Mouse (Mus musculus): ENCODE results near the gene Isca2.

Isca2 gene

DNA sequence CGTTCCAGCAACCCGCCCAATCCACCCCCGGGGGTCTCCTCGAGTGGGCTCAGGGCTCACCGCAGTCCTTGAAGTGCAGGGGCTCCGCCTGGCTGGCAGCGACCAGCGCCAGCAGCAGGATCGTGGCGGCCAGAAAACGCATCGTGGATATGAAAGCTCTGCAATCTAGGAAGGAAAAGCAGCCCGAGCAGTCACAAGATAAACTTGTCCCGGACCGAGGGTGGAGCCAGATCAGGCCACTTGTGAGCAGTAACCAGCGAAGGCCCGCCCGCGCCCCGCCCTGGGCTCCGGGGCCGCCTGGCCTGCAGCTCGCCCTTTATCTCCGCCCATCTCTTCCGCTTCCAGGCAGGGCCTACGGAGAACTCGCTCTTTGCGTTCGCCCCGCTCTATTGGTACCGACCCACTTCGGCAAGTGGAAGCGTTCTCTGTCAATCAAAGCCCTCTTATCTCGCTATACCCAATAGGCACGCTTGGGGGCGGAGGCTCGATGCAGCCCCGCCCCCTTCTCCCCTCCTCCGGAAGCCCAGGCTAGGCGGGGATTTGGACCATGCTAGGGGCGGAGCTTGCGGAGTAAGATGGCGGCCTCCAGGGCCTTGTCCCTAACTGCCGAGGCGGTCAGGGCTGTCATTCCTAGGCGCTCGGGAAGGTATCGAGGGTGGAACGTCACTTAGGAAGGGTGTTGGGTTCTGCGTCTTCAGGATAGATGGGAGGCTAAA lies at the start of gene Isca2, which contains the start of gene Npc2:
Gene Isca2 (plus strand): TSS at position 526 of the 716 bp plus-strand sequence.
Gene Npc2 (minus strand): TSS at position 427 of the 716 bp plus-strand sequence.
- peak; percentile 97 to 99 for DNase-seq (ENCODE audit: low spot score in 2 of 2)

DNA sequence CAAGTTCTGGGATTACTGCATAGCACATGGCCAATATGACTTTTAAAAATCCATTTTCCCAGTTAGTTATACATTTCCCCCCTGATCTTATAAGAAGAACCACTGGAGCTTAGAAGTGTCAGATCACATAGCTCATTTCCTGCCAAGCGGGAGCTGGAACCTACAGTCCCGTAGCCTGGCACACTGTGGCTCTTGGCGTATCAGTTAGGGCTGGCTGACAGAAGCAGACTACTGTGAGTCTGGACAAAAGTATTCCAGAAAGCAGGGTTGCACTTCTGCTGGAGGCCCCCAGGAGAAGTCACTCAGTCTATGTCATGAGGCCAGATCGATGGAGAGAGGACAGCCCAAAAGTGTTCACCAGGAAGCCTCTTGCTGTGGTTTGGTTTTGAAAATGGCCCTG lies 46.7 kb upstream of the Isca2 start:
- DNase-seq (ENCODE audit: low spot score in 2 of 2): no peak

DNA sequence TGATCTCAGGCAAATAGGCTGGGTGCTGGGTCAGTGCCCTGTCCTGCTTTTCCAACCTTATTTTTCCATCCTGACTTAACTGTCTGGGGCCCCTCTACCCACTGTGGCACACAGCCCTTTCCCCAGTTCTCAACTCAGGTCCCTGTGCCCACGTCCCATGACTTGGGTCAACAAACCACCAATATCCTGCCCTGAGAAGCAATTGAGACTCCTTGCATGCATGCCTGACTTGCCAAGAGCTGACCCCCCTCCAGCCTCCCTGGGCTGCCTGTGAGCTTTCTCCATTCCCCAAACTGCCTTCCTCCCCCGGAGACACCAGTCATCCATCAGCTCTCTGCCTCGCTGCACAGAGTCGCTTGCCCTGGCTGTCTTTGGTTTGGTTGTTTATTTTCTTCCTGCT lies 46.1 kb upstream of the Isca2 start:
- DNase-seq (ENCODE audit: low spot score in 2 of 2): no peak

DNA sequence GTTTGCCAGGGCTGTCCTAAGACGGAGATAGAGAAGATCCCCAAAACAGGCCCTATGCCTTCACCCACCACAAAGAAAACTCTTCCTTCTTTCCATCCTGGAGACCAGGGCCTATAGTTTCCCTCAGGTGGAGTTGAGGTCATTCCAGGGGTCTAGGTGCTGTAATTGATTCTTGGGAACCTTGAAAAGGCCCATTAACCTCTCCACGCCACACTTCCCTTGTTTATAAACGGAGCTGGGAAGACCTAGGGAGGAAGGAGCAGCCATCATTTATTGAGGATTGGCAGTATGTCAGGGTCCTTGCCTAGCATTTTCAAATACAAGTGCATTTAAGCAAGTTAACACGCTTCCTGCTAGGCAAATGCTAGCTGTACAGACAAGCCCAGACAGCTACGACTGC lies 45.6 kb upstream of the Isca2 start:
- no peak for DNase-seq (ENCODE audit: low spot score in 2 of 2)

DNA sequence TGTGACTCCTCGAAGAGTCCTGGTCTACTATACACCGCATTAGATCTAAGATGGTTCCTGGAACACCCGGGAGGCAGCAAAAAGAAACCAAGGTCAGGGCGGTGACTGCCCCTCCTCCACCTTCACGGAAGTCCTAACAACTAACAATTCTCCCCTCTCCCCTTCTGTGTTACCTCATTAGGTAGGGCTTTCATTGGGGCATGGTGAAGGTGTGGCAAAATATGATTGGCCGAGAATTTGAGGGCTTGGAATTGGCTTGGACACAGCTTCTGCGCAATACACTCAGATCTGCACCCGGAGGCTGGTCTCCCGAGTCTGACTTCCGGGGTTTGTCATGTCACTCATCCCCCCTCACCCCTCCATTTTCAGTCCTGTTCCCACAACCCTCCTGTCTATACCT lies 44.6 kb upstream of the Isca2 start:
- DNase-seq (ENCODE audit: low spot score in 2 of 2): no peak

DNA sequence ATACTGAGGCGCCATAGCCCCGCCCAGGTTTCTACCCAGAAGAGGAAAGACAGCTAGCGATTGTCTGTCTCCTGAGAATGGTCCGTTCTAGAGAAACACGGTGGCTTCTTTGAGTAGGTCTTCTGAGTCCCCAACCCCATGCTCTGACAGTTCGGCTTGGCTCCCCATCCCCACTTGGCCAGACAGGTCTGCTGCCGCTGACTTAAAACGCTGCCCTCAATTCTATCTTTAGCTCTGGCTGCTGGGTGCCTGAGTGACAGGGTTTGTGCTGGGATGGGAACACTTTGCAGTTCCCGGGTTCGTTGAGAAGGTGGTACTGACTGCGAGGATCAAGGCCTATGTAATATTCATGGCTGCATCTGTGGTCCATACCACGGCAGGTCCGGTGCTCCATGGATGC lies 39.7 kb upstream of the Isca2 start:
- no peak for DNase-seq (ENCODE audit: low spot score in 2 of 2)

DNA sequence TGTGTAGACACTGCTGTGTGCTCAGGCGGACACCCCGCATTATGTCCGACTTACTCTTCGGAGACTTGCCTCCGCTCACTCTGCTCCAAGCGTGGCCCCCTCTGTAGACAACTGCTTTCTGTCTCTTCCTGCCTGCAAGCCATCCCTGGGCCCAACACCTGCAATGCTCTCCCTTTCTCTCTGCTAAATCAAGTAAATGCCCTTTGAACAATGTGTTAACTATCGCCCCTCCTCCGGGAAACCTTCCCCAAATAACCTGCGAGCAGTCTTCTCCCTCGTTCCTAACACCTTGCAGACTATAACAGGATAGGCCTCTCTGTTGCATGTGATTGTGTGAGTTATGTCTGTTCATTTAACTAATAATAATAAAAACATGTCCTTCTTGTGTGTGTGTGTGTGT lies 29.6 kb upstream of the Isca2 start:
- no peak for DNase-seq (ENCODE audit: low spot score in 2 of 2)

DNA sequence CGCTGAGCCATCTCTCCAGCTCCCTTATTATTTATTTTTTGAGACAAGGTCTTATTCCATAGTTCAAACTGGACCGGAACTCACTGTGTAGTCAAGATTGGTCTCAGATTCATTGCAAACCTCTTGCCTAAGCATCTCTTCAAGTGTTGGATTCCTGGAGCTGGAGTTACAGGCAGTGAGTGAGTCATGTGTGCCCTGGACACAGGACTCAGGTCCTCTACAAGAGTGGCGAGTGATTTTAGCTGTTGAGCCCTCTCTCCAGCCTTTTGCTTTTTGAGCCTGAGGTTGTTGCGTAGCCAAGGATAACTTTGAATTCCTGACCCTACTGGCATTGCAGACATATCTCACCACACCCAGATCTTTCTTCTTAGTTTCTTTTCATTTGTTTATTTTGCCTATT lies 27.4 kb upstream of the Isca2 start:
- DNase-seq (ENCODE audit: low spot score in 2 of 2): no peak

DNA sequence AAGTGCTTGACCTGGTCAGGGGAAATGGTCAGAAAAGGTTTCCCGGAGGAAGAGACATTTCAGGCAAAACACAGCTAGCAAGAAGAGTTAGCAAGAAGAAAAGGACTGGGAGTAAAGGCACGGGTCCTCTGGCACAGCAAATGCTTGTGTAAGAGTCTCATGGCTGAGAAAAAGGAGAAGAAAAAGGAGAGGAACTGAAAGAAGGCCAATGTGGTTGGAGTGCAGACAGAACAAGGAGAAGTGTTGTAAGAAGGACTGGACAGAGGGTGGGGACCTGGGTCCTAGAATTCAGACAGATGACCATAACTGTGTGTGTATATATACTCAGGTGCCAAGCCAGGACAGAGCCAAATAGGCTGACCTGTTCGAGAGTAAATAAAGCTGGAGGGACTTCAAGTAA lies 24.9 kb upstream of the Isca2 start:
- no peak for DNase-seq (ENCODE audit: low spot score in 2 of 2)

DNA sequence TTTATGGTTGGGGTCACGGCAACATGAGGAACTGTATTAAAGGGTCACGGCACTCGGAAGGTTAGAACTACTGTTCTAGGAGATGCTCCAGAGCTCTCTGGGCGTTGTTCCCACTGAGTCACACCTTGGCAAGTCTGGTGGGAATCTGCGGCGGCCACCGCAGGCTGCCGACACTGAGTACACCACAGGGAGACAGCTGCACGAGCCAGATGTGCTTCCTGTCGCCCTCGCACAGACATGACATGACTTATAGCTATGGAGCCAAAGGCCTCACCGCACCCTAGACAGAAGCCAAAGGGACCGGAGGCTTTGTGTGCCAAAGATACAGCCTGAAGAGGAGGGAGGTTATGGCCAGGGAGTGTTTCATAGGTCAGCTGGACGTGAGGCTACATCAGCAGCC lies 22.4 kb upstream of the Isca2 start:
- no peak for DNase-seq (ENCODE audit: low spot score in 2 of 2)

DNA sequence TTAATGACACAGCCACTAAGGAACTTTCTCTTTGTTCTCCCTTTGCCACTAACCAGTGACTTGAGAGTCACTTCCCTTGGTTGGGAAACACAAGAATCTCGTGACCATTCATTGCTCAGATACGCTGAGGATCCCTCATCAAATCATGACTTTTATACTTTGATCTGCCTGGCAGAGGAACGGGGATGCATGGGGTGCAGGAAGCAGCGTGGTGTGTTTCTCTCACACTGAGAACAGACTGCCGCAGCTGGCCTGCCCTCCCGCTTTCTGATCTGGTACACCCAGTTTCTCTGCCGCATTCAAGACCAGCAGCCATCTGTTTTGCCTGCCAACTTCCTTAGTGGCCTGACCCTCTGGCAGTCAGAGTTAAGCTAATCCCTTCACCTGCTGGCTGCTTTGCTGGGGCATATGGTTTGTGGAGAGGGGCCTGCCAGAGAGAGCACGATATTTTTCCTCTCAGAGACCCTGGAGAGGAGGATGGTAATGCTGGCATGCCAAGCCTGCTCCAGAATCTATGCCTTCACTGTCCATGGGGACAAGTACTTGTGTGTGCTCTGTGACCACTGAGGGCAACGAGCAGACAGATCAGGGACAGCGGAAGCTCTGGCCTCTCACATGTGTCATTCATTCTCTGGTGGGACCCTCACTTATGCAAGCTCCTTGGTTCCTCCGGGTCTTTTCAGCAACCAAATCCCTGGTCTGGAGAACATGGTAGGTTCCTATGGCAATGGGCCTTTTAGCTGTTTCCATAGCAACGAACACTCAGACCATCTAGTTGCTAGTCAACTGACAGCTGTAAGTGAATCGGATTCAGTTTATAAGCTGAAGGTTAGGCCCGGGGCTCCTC lies 20.7 kb upstream of the Isca2 start:
- peak; percentile 60 to 78 for DNase-seq (ENCODE audit: low spot score in 2 of 2)

DNA sequence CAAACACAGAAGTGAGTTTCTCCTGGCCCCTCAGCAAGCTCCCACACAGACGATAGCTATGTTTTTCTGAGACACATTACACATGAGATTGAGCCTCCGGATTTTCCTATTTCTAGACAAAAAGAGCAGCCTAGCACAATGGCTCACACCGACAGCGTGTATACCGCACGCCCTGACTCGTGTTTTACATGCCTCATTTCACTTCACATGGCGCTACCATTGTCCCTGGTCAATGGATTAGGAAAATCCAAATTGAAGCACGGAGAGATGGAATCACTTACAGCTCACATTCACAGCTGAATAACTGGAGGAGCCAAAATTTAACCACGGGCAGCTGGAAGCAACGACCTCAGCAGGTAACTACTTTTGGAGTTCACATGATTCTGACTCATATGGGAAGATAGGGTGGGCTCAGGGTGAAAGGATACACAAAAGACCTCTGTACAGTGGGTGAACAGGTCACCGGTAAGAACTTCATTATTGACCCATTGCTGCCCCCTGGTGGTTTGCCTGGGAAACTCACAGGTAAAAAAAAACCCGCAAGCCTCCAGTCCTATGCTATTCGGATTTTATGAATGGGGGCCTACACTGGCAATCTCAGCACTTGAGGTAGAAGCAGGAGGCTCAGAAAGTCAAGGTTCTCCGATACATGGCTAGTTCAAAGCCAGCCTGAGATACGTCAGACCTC lies 17.9 kb upstream of the Isca2 start:
- peak in 1 of 2 experiments; percentile 78 for DNase-seq (ENCODE audit: low spot score in 2 of 2)

DNA sequence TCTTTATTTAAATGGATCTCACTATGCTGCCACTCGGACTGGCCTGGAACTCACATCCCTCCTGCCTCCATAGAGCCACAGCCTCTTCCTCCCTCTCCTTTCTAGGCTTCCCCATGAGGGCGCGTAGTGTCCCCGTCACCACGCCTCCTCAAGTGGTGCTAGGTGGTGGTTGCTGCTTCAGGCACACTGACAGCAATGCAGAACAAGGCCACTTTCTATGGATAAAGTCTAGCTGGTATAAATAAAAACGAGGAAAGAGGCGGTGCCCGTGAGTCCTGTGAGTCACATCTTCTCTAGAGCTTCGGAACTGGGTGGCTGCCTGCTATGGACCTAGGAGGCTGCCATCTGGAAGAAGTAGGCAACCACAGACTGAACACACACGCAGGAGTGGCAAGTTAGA lies 17.0 kb upstream of the Isca2 start:
- peak in 1 of 2 experiments; percentile 56 for DNase-seq (ENCODE audit: low spot score in 2 of 2)

DNA sequence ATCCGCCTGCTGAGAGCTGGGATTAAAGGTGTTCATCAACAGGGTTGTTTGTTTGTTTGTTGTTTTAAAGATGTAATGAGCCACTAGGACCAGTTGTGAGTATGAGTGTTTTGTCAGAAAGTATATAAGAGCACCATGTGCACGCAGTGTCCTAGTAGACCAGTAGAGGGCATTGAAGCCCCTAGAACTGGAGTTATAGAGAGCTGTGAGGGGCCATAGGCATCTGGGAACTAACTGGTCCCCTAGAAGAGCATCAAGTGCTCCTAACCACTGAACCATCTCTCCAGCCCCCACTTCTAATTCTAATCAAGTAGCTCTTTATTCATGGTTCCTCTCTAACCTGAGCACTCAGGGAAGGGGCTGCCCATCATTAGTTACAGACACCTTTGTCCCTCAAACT lies 14.0 kb upstream of the Isca2 start:
- no peak for DNase-seq (ENCODE audit: low spot score in 2 of 2)

DNA sequence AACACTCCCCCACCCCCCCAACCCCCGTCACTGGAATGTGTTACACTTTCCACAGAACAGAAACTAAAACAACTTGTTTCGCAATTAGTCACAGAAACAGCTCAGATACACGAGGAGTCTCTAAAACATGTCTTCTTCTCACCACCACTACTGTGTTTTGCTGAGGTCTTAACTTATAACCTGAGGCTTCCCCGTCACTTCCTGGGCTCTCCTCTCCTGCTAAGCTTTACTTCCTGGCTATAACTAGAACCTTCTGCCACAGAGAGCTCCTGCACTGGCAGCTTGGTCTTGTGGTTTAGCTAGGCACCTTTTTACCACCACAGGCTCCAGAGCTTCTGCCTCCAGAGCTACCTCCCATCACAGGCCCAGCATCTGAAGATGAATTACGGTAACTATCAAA lies 10.5 kb upstream of the Isca2 start:
- no peak for DNase-seq (ENCODE audit: low spot score in 2 of 2)

DNA sequence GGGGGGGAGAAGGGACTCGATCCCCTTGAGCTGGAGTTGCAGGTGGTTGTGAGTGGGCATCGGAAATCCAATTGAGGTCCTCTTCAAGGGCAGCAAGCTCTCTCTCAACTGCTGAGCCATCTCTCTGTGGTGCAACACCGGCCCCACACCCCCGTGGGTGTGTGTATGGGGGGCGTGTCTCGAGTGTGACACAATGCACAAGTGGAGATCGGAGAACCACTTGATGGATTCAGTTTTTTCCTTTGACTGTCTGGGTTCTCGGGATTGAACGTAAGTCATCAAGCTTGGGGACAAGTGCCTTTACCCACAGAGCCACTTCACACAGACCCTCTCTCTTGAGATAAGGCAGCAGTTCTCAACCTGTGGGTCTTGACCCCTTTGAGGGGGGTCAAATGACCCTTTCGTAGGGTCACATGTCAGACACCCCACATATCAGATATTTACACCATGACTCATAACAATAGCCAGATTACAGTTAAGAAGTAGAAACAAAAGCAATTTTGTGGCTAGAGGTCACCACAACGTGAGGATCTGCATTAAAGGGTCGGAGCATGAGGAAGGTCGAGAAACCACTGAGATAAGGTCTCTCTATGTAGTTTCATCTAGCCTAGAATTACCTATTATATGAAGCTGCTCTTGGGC lies 9.4 kb upstream of the Isca2 start:
- no peak for DNase-seq (ENCODE audit: low spot score in 2 of 2)

DNA sequence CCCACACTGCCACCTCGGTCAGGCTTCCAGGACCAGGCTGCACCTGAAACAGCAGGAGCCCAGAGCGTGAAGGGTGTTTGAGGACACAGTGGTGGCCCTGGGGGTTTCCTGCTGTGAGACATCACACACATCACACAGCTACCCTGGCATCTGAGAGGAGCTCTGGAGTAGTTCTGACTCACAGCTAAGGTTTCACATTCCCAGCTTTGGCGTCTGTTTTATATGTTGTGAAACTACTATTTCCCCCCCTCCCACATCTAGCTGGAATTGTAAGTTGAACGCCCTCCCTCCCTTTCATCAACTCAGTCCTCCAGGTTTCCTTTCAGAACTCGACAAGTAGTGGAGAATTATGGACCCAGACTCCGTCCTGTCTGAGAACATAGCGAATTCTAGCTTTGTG lies 8.3 kb upstream of the Isca2 start:
- no peak for DNase-seq (ENCODE audit: low spot score in 2 of 2)

DNA sequence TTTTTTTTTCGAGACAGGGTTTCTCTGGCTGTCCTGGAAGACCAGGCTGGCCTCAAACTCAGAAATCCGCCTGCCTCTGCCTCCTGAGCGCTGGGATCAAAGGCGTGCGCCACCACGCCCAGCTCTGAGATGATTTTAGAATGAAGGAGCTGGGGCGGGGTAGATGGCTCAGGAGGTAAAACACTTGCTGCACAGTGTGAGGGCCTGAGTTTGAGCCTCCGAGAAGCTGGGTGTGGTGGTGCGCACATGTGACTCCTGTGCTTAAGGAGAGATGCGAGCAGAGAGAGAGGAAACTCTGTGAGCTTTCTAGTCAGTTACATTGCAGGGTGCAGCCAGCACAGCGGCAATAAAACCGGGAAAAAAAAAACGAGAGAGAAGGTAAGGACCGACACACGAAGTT lies 7.5 kb upstream of the Isca2 start:
- no peak for DNase-seq (ENCODE audit: low spot score in 2 of 2)

DNA sequence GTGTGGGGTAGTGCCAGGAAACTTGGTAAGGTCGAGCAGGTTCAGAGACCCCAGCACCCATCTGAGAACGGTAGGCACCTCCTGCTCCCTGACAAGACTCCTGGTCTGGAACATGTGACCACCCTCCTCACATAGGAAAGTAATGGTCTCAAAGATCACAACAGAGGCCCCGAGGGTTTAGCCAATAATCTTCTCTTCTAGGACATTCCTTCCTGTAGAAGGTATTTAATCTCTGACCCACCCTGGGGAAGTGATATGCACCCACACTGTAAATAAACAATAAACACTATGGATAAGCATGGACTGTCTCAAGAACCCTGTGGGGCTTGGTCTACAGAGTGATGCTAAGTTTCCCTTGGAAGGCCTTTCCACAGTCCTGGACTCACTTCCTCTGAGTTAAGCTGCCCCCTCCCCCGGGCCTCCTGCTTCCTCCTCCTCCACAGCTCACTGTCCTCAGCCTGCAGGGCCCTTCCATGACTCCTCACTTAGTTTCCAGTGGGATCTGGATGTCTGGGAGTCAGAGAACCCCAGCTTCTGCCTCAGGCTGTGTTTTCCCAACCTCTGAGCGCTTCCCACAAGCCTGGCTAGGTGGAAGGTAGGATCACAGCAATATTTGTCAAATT lies 6.8 kb upstream of the Isca2 start:
- DNase-seq (ENCODE audit: low spot score in 2 of 2): no peak

DNA sequence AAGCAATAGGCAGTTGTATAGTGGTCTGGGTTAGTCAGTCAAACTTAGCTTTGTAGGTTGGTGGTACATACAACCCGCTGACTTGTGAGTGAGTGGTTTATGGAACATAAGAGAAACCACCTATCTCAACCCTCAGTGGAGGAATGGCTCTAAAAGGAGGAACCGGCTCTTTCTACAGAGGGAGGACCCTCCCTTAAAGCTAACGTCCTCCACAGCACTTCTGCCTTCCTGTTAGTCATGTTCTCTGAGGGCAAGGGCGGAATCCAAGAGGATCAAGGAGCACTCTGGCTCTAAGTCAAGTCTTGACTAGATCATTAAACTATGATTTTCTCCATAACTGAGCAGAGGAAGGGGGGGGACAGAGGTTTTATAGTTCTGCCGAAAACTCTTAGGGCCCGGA lies 5.5 kb upstream of the Isca2 start:
- no peak for DNase-seq (ENCODE audit: low spot score in 2 of 2)

DNA sequence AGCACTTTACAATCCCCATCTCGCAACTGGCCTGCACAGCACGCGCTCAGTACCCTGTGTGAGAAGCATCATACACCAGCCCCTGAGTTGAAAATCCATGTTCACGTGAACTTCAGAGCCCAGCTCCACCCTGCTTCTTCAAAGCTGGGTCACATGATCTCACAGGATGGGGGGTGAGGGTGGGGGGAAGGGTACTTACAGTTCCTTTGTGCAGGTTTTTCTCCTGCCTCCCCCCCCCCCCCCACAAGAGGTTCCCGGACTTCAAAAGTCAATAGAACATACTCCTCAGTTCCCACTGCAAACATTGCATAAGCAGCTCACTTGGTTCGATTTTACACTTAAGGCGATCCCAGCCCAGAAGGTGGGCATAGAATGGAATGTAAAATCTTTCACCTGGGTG lies 3.4 kb upstream of the Isca2 start:
- no peak for DNase-seq (ENCODE audit: low spot score in 2 of 2)

Data from right cerebral cortex, postnatal 10 days (tissue).